Mouse (Mus musculus): ENCODE measurements at regions not wholly inside any gene's neighbourhood (a gene's known extent, or its start where the extent isn't known, plus 50 kb on each side); places are given as distances from the start of the nearest gene placed in this dataset.

- no peak for TF ChIP-seq CTCF (IDR thresholded peaks at IDR 0.05 in 2 of 3, conservative IDR thresholded peaks at IDR 0.05 in 1 of 3; ENCODE audit: control insufficient read depth in 1 of 3, insufficient read depth in 1 of 3, low read depth in 2 of 3, low read length in 3 of 3, poor library complexity in 1 of 3, severe bottlenecking in 1 of 3)
- TF ChIP-seq USF1 (IDR thresholded peaks at IDR 0.05; ENCODE audit: low read depth, low read length) = no peak
- TF ChIP-seq POLR2A (IDR thresholded peaks at IDR 0.05; ENCODE audit: control insufficient read depth in 1 of 2, insufficient read depth in 1 of 2, low read depth in 1 of 2, low read length in 2 of 2, poor library complexity in 1 of 2) = no peak
Observed at GRCm38 (mm10) chr4:153634221-153634881, 151.7 kb upstream of the Ajap1 start.

All from MEL (cell line).